In the genomic region with DNA sequence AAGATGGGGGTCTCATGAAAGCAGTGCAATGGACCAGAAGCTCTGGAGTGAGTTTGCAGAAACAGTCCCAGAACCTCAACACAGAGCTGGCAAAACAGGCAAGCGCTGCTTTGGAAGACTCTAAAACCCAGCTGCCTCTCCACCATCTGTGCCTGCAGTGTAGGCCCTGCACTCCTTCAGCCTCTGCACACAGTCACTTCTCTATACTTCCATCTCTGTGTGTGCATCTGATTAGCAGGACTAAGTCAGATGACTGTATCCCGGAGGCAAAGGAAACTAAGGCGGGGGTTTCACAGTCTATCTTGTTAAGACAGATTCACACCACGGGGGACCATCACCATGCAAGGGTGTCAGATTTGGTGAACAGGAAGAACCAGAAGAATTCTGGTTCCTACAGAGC, we compare ENCODE assay signal across 26 mouse cellular contexts. TPM values are rescaled to one million over a fixed set of nuclear protein-coding genes. Genes with fewer than 3 reads are reported as not detected.
DNase-seq lines count a peak whose midpoint lies in the region; ATAC-seq lines count a peak whose summit lies in the region.
"Had no signal": no experiment of that assay in that cellular context is flagged by ENCODE, and none has a peak within 500 bp of the region (broad histone marks: within the 10 kb centered on the region; RNA-seq: fewer than 3 reads in every experiment).

No protein-coding gene starts in this region.

- H3K9me3 ChIP-seq in midbrain, embryonic 11.5 days (ENCODE audit: control insufficient read depth, low read length) = no peaks in the 10 kb centered on the region
- no peaks in the 10 kb centered on the region for H3K9me3 ChIP-seq in midbrain, embryonic 13.5 days
- H3K9me3 ChIP-seq: forebrain, embryonic 13.5 days; heart, embryonic 10.5 days; heart, embryonic 13.5 days had no signal

- WGBS in midbrain, embryonic 11.5 days = 78% methylated on average over 4 of the region's 4 CpGs
- WGBS in midbrain, embryonic 13.5 days = 84% methylated on average over 4 of the region's 4 CpGs

- H3K36me3 ChIP-seq in midbrain, embryonic 11.5 days (ENCODE audit: control insufficient read depth, insufficient read depth, low read length) = no peaks in the 10 kb centered on the region
- no peaks in the 10 kb centered on the region for H3K36me3 ChIP-seq in midbrain, embryonic 13.5 days
- H3K36me3 ChIP-seq: forebrain, embryonic 10.5 days; heart, embryonic 10.5 days; heart, embryonic 13.5 days had no signal

- no peak for DNase-seq in frontal cortex, postnatal 10 days (ENCODE audit: low spot score in 2 of 2)
- DNase-seq in left cerebral cortex, adult 11 months (ENCODE audit: low spot score) = peak; percentile 23
- no peak for DNase-seq in left cerebral cortex, postnatal 10 days (ENCODE audit: extremely low spot score in 1 of 2, low spot score in 2 of 2)
- DNase-seq in midbrain, embryonic 11.5 days (ENCODE audit: low spot score, missing footprints) = peak; percentile 65
- DNase-seq in right cerebral cortex, postnatal 25 days = peak; percentile 24
- DNase-seq in right cerebral cortex, postnatal 4 days = no peak
- DNase-seq: adrenal gland, adult 8-10 months; adrenal gland, postnatal 25 days; cerebellum, adult 18-20 months; cerebellum, adult 9-10 months; cerebellum, postnatal 14 days; gastrocnemius, adult 2 months; gastrocnemius, postnatal 14 days; heart, adult 18-20 months; heart, postnatal 14 days; heart, postnatal 4 days had no signal

- no peak overlapping the region for H3K4me3 ChIP-seq in midbrain, embryonic 11.5 days (ENCODE audit: low read depth, low read length)
- no peak overlapping the region for H3K4me3 ChIP-seq in midbrain, embryonic 13.5 days (replicated peaks)
- H3K4me3 ChIP-seq: forebrain, embryonic 10.5 days; forebrain, embryonic 13.5 days; gastrocnemius, adult 2 months; heart, embryonic 10.5 days; heart, embryonic 13.5 days had no signal

- H3K9ac ChIP-seq in midbrain, embryonic 11.5 days (ENCODE audit: low read length) = no peak overlapping the region
- H3K9ac ChIP-seq in midbrain, embryonic 13.5 days (replicated peaks) = no peak overlapping the region
- H3K9ac ChIP-seq: forebrain, embryonic 13.5 days; heart, embryonic 13.5 days; hindbrain, embryonic 14.5 days had no signal

- intact Hi-C loops in left cerebral cortex, postnatal 10 days (cut with DNase I) = no loop called here

- no peaks in the 10 kb centered on the region for H3K4me1 ChIP-seq in midbrain, embryonic 11.5 days (ENCODE audit: control insufficient read depth, insufficient read depth, low read length)
- H3K4me1 ChIP-seq in midbrain, embryonic 13.5 days (replicated peaks) = no peaks in the 10 kb centered on the region
- H3K4me1 ChIP-seq: forebrain, embryonic 13.5 days; heart, embryonic 10.5 days; heart, embryonic 13.5 days had no signal

- peaks cover 3% of the 10 kb centered on the region for H3K27me3 ChIP-seq in midbrain, embryonic 11.5 days (ENCODE audit: control insufficient read depth, insufficient read depth, low read length)
- H3K27me3 ChIP-seq in midbrain, embryonic 13.5 days = peaks cover 10% of the 10 kb centered on the region; the same call in 1 of the 2 replicates

- no peak overlapping the region for H3K27ac ChIP-seq in midbrain, embryonic 11.5 days (ENCODE audit: low read depth, low read length)
- H3K27ac ChIP-seq in midbrain, embryonic 13.5 days = no peak overlapping the region
- H3K27ac ChIP-seq: forebrain, embryonic 10.5 days; forebrain, embryonic 13.5 days; gastrocnemius, adult 2 months; heart, embryonic 10.5 days; heart, embryonic 13.5 days; hindbrain, embryonic 14.5 days; hindbrain, postnatal 0 days had no signal

- H3K4me2 ChIP-seq in midbrain, embryonic 11.5 days = no peak overlapping the region
- no peak overlapping the region for H3K4me2 ChIP-seq in midbrain, embryonic 13.5 days (replicated peaks)
- H3K4me2 ChIP-seq: forebrain, embryonic 13.5 days; heart, embryonic 13.5 days; hindbrain, embryonic 14.5 days had no signal

- ATAC-seq in frontal cortex, adult (ENCODE audit: low TSS enrichment) = peak; percentile 91
- no peak for ATAC-seq in midbrain, embryonic 11.5 days (ENCODE audit: low FRiP score)
- ATAC-seq in midbrain, embryonic 13.5 days = no peak
- ATAC-seq: activated CD4-positive, CD25-positive, alpha-beta regulatory T cell, adult 4 months; forebrain, embryonic 13.5 days; forebrain, embryonic 16.5 days; hindbrain, postnatal 0 days had no signal

RNA-seq across cellular contexts. Expression of a gene that starts 6.7 kb away (rescaled TPM):
- total RNA-seq in left cerebral cortex, postnatal 10 days (2021) = 10 to 100 TPM; 32.6 to 35.0 TPM
- 18.8 and 20.4 TPM in 2 replicates for polyA plus RNA-seq in midbrain, embryonic 11.5 days (2014; fragmentation: Nextera tagmentation; extraction: Ambion mirVana)
- 31.4 and 33.4 TPM in 2 replicates for polyA plus RNA-seq in midbrain, embryonic 13.5 days (2015; fragmentation: Nextera tagmentation; extraction: Ambion mirVana)

Comparison
In these comparisons a context has a peak if more than half of its experiments do, and no peak if none do; other contexts are left out.
1. DNase-seq: peak in left cerebral cortex, adult 11 months (single experiment), midbrain, embryonic 11.5 days (single experiment) and right cerebral cortex, postnatal 25 days (single experiment); none in frontal cortex, postnatal 10 days (0 of 2), left cerebral cortex, postnatal 10 days (0 of 2) and right cerebral cortex, postnatal 4 days (single experiment).